Mouse (Mus musculus) layer of hippocampus, adult 2 months (tissue): Measurements from ENCODE around the gene Heatr4. TPM values are rescaled to one million over a fixed set of nuclear protein-coding genes. Genes with fewer than 3 reads are reported as not detected.

ENCODE experiments used
- DNase-seq, 2 experiments: peaks; one replicate each; pipeline ENCODE4 v3.0.0; 2022; ENCODE audit warnings: low spot score in 2 of 2
- H3K27ac ChIP-seq: fragments of 200-600 bp; 2 replicates; pipeline ENCODE4 v1.8.1; 2022
- H3K4me3 ChIP-seq: fragments of 200-600 bp; 2 replicates; pipeline ENCODE4 v1.8.1; 2022; ENCODE audit warnings: mild to moderate bottlenecking
- CTCF ChIP-seq: fragments of 200-600 bp; conservative IDR thresholded peaks from 2 replicates; pipeline ENCODE4 v1.8.1; 2022; ENCODE audit warnings: antibody characterized with exemption, mild to moderate bottlenecking, moderate library complexity
- total RNA-seq, 2 experiments: library from RNA; stranded (reverse); gene quantifications; 2 replicates each; pipeline ENCODE4 v1.2.3; 2021

Heatr4 gene
- total RNA-seq, 2 experiments from 2014 or later: not detected

DNA sequence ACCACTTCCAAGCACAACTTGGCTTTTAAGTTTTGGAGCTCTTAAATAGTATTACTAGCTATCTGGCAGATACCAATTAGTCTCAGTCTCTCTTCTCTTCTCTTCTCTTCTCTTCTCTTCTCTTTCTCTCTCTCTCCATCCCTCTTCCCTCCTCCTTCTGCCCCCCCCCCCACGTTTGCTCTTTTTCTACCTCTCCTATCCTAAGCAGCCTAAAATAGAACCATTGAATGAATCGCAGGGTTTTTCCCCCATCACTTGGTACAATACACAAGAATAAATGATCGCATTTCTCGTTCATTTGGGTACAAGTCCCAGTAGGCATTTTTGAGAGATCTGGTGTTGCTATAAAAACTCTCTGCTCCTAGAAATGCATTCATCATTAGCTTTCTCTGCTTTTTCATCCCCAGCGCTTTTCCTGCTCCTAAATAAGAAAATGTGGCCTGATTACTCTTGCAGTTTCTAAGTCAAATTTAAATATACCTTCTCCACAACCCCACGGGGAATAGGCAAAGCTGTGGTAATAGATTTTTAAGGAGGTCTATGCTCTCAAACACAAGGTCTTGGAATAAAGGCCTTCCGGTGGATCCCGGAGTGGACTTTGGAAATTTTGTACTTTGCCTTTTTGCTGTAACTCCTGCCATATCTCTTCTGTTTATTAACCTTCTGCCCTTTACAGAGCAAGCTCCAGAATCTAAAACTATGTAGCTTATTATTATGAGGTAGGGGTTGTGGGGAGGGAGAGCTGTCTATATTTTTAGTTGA lies 61.7 kb downstream of the Heatr4 start:
- TF ChIP-seq CTCF: no peak
- DNase-seq: no peak
- Histone ChIP-seq H3K27ac (peak overlapping the region; percentile 88), H3K4me3 (peak overlapping the region; percentile 86)

- peak within 1 kb of the TSS; percentile 88 for H3K27ac ChIP-seq
- no peak for TF ChIP-seq CTCF
- peak; percentile 98 to 99 for DNase-seq
- H3K4me3 ChIP-seq: peak within 1 kb of the TSS; percentile 86
Measured at GRCm38 (mm10) chr12:83921535-83922381, 62.9 kb downstream of the Heatr4 start, which contains the start of gene Numb. Gene Numb, minus strand, starts transcription at chr12:83921934.

DNA sequence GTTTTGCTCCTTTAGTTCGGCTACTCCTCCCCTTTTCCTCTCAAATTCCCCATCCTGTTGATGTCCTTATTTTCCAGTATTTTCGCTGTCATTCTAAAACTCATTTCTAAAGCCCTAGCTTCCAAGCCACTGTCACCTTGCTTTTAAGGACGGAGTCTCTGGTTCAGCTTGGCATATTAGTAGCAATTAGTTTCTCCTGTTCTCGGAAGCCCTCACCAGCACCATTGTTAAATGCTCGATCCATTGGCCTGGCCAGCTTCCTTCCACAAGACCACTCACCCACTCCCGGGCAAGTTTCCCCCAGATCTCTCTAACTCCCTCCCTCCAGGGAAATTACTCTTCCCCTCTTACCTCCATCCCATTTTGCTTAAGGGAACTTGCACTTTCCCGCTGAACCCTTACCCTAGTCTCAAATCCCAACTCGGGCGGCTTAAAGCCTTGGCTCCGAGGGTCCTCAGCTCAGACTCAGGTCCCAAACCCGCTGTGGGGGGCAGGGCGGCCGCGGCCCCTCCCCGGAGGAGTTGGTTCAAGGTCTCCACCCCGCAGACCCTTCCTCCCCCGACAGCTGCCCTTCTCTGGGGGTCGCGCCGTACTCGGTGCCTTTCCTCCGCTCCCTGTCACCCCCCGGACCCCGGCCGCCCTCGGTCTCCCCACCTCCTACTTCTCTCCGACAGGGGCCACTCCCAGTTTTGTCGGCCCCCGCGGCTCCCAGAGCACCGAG lies 63.8 kb downstream of the Heatr4 start:
- Histone ChIP-seq H3K4me3 (peak overlapping the region; percentile 86), H3K27ac (peak overlapping the region; percentile 83)
- no peak for TF ChIP-seq CTCF
- DNase-seq: no peak

GRCm38 (mm10) chr12:83916884-83917283 lies 67.8 kb downstream of the Heatr4 start:
- no peak overlapping the region for H3K27ac ChIP-seq
- DNase-seq: no peak
- no peak overlapping the region; the same call in 1 of the 2 replicates for H3K4me3 ChIP-seq
- TF ChIP-seq CTCF: no peak

DNA sequence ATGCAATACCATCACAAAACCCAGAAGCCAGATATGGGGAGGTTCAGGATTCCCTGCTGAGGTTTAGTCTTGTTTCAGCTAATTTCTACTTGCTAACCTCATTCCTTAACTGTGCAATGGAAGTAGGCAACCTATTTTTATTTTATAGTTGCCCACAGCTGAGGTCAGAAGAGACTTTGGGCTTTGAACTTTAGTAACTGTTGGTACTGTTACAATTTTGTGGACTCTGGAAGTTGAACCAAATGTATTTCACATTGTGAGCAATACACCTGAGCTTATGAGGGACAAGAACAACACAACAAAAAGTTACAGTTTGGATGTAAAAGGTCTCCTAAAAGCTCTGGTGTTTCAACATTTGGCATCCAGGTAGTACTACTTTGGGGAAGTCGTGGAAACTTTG lies 69.9 kb downstream of the Heatr4 start:
- Histone ChIP-seq H3K27ac (no peak overlapping the region), H3K4me3 (no peak overlapping the region)
- no peak for DNase-seq
- no peak for TF ChIP-seq CTCF

GRCm38 (mm10) chr12:83914202-83914740 lies 70.4 kb downstream of the Heatr4 start:
- no peak overlapping the region for H3K27ac ChIP-seq
- DNase-seq: no peak
- H3K4me3 ChIP-seq: no peak overlapping the region
- no peak for TF ChIP-seq CTCF

- H3K4me3 ChIP-seq: no peak overlapping the region
- TF ChIP-seq CTCF: no peak
- H3K27ac ChIP-seq: no peak overlapping the region
- no peak for DNase-seq
Measured at GRCm38 (mm10) chr12:83910451-83910850, 74.2 kb downstream of the Heatr4 start.

Other genes starting within 250 kb of the Heatr4 start
- 1 to 10 TPM; 2.4 to 4.0 TPM for gene Papln, start 221.2 kb downstream of the Heatr4 start, total RNA-seq
- 10 to 100 TPM; 26.7 to 38.7 TPM for gene Numb, start 62.9 kb downstream of the Heatr4 start, total RNA-seq
- gene Riox1, start 34.2 kb downstream of the Heatr4 start, total RNA-seq: 10 to 100 TPM; 15.0 to 15.7 TPM
- gene Acot2, start 3.0 kb upstream of the Heatr4 start, total RNA-seq: 10 to 100 TPM; 16.2 to 18.1 TPM
- 10 to 100 TPM; 27.0 to 28.3 TPM for gene Acot1, start 24.6 kb upstream of the Heatr4 start, total RNA-seq
- gene Acot4, start 53.5 kb upstream of the Heatr4 start, total RNA-seq: 1 to 10 TPM; 3.2 to 3.4 TPM
- gene Gm49366, start 54.1 kb upstream of the Heatr4 start, total RNA-seq: 1 to 10 TPM in 1 of 2 experiments, not detected in 1; 2.9 TPM
- 1 to 10 TPM; 2.7 to 4.0 TPM for gene Acot3, start 67.3 kb upstream of the Heatr4 start, total RNA-seq
- gene Acot5, start 84.5 kb upstream of the Heatr4 start, total RNA-seq: 1 to 10 TPM; 7.1 to 8.1 TPM
- 1 to 10 TPM; 4.9 to 5.7 TPM for gene Acot6, start 115.8 kb upstream of the Heatr4 start, total RNA-seq
- gene Dnal1, start 129.5 kb upstream of the Heatr4 start, total RNA-seq: 100 to 1,000 TPM in 1 of 2 experiments, 10 to 100 TPM in 1; 99.1 to 101 TPM
- gene Pnma1, start 163.6 kb upstream of the Heatr4 start, total RNA-seq: 1 to 10 TPM; 2.8 to 3.8 TPM
- gene Elmsan1, start 234.0 kb upstream of the Heatr4 start, total RNA-seq: 10 to 100 TPM; 24.6 to 27.2 TPM